16 mouse cellular contexts compared by ENCODE assay signal in the genomic region with DNA sequence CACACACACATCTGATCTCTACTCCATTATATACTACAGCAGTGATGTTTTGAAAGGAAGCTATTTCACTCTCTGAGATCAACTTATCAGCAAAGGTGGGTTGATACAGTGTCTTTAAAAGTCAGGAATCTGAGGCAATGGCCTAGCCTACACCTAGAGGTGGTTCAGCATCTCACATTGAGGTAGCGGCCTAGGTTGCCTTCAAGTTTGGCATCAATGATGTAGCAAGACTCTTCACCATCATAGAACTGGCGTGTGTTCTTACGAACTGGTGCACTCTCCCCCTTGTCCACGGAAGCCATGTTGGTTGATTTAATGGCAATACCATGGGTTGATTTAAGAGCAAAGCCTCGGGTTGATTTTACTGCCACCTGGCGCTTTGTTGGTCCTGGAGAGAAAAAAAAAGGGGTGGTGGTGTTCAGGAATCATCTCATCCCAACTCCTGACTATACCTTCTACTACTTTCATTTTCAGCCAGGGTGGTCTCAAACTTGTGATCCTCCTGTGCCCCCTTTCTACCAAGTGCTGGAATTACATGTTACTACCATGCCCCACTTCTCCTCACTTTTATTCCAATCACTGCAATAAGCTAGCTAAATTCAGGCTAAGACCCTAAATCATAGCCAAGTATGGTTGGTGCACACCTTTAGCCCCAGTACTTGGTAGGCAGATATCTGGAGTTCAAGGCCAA. TPM values are rescaled to one million over a fixed set of nuclear protein-coding genes. Genes with fewer than 3 reads are reported as not detected.
A peak's percentile ranks its signal among the peaks of the same experiment; 100 is the strongest.
DNase-seq lines count a peak whose midpoint lies in the region; ATAC-seq and TF ChIP-seq lines count a peak whose summit lies in the region.
"Had no signal": no experiment of that assay in that cellular context is flagged by ENCODE, and none has a peak within 500 bp of the region (broad histone marks: within the 10 kb centered on the region; RNA-seq: fewer than 3 reads in every experiment).

No protein-coding gene starts in this region.

- no peak for DNase-seq in forebrain, postnatal 0 days
- no peak for DNase-seq in left cerebral cortex, adult 2 months (ENCODE audit: extremely low spot score in 1 of 2, low spot score in 2 of 2)
- no peak for DNase-seq in left cerebral cortex, postnatal 36 days (ENCODE audit: low spot score in 2 of 2)
- DNase-seq in ES-E14 (ENCODE audit: low read depth, low spot score): no peak
- no peak for DNase-seq in liver, postnatal 0 days
- no peak for DNase-seq in T-cell, adult 2 months (ENCODE audit: low spot score)
- DNase-seq: cerebellum, adult 18-20 months; kidney, adult 9 months; right cerebral cortex, postnatal 25 days had no signal

- H3K27me3 ChIP-seq in forebrain, postnatal 0 days (ENCODE audit: insufficient read depth, low read length): no peaks in the 10 kb centered on the region
- no peaks in the 10 kb centered on the region for H3K27me3 ChIP-seq in forebrain, embryonic 15.5 days
- H3K27me3 ChIP-seq in liver, postnatal 0 days (ENCODE audit: insufficient read depth, low read length): no peaks in the 10 kb centered on the region
- H3K27me3 ChIP-seq in neural tube, embryonic 15.5 days (replicated peaks): no peaks in the 10 kb centered on the region
- H3K27me3 ChIP-seq: forebrain, embryonic 13.5 days; hindbrain, embryonic 15.5 days; lung, embryonic 15.5 days had no signal

- no peaks in the 10 kb centered on the region for H3K4me1 ChIP-seq in forebrain, postnatal 0 days (ENCODE audit: insufficient read depth)
- H3K4me1 ChIP-seq in forebrain, embryonic 15.5 days: no peaks in the 10 kb centered on the region
- H3K4me1 ChIP-seq in ES-E14 (ENCODE audit: control insufficient read depth in 2 of 2, insufficient read depth in 2 of 2, low read length in 2 of 2, poor library complexity in 1 of 2): 0 out of 4 replicates have a peak, but pooled peaks cover 0 to 4% of the 10 kb centered on the region in 2 experiments
- H3K4me1 ChIP-seq in liver, postnatal 0 days (ENCODE audit: insufficient read depth): peaks cover 16% of the 10 kb centered on the region
- 0 out of 2 replicates have a peak, but pooled peaks cover 3% of the 10 kb centered on the region for H3K4me1 ChIP-seq in neural tube, embryonic 15.5 days
- H3K4me1 ChIP-seq: forebrain, embryonic 13.5 days; lung, embryonic 15.5 days had no signal

- intact Hi-C loops in left cerebral cortex, adult 2 months (cut with DNase I): no loop called here
- intact Hi-C loops in left cerebral cortex, postnatal 36 days (cut with DNase I): no loop called here

- no peaks in the 10 kb centered on the region for H3K9me3 ChIP-seq in forebrain, postnatal 0 days (ENCODE audit: low read length)
- H3K9me3 ChIP-seq in forebrain, embryonic 15.5 days: no peaks in the 10 kb centered on the region
- no peaks in the 10 kb centered on the region for H3K9me3 ChIP-seq in ES-E14 (ENCODE audit: control insufficient read depth, insufficient read depth, low read depth, low read length)
- no peaks in the 10 kb centered on the region for H3K9me3 ChIP-seq in liver, postnatal 0 days (ENCODE audit: low read length)
- no peaks in the 10 kb centered on the region for H3K9me3 ChIP-seq in neural tube, embryonic 15.5 days (replicated peaks)
- H3K9me3 ChIP-seq: forebrain, embryonic 13.5 days; hindbrain, embryonic 15.5 days; lung, embryonic 15.5 days had no signal

- H3K27ac ChIP-seq in forebrain, postnatal 0 days (ENCODE audit: low read depth, low read length): no peak overlapping the region
- no peak overlapping the region for H3K27ac ChIP-seq in forebrain, embryonic 15.5 days (replicated peaks)
- H3K27ac ChIP-seq in left cerebral cortex, adult 2 months: no peak overlapping the region
- no peak overlapping the region for H3K27ac ChIP-seq in ES-E14 (ENCODE audit: insufficient read depth, low read depth, low read length, poor library complexity, severe bottlenecking)
- no peak overlapping the region for H3K27ac ChIP-seq in liver, postnatal 0 days (ENCODE audit: low read depth)
- no peak overlapping the region for H3K27ac ChIP-seq in neural tube, embryonic 15.5 days (replicated peaks)
- H3K27ac ChIP-seq: forebrain, embryonic 13.5 days; hindbrain, embryonic 15.5 days; lung, embryonic 15.5 days had no signal

- H3K36me3 ChIP-seq in forebrain, postnatal 0 days (ENCODE audit: insufficient read depth): peaks cover 98% of the 10 kb centered on the region
- peaks cover 90% of the 10 kb centered on the region for H3K36me3 ChIP-seq in forebrain, embryonic 15.5 days
- peaks cover 64% of the 10 kb centered on the region for H3K36me3 ChIP-seq in ES-E14 (ENCODE audit: control insufficient read depth, insufficient read depth, low read length, poor library complexity, severe bottlenecking)
- H3K36me3 ChIP-seq in liver, postnatal 0 days (replicated peaks; ENCODE audit: insufficient read depth, low read length): peaks cover 90% of the 10 kb centered on the region
- H3K36me3 ChIP-seq in neural tube, embryonic 15.5 days: peaks cover 91% of the 10 kb centered on the region

- 94% methylated on average over 6 of the region's 6 CpGs for WGBS in forebrain, postnatal 0 days
- 94% methylated on average over 6 of the region's 6 CpGs for WGBS in forebrain, embryonic 15.5 days
- WGBS in liver, postnatal 0 days (ENCODE audit: insufficient replicate concordance): 85% methylated on average over 6 of the region's 6 CpGs
- 92% methylated on average over 6 of the region's 6 CpGs for WGBS in neural tube, embryonic 15.5 days

- no peak overlapping the region for H3K4me2 ChIP-seq in forebrain, postnatal 0 days (ENCODE audit: low read depth)
- H3K4me2 ChIP-seq in forebrain, embryonic 15.5 days (replicated peaks): no peak overlapping the region
- H3K4me2 ChIP-seq in liver, postnatal 0 days (ENCODE audit: low read depth, low read length): no peak overlapping the region
- H3K4me2 ChIP-seq in neural tube, embryonic 15.5 days: no peak overlapping the region
- H3K4me2 ChIP-seq: forebrain, embryonic 13.5 days; hindbrain, embryonic 15.5 days; lung, embryonic 15.5 days; midbrain, embryonic 11.5 days had no signal

- no peak overlapping the region for H3K9ac ChIP-seq in forebrain, postnatal 0 days
- H3K9ac ChIP-seq in forebrain, embryonic 15.5 days (replicated peaks): no peak overlapping the region
- H3K9ac ChIP-seq in ES-E14 (ENCODE audit: insufficient read depth, low read depth, low read length, poor library complexity, severe bottlenecking): no peak overlapping the region
- no peak overlapping the region for H3K9ac ChIP-seq in liver, postnatal 0 days (replicated peaks)
- no peak overlapping the region for H3K9ac ChIP-seq in neural tube, embryonic 15.5 days (replicated peaks)
- H3K9ac ChIP-seq: forebrain, embryonic 13.5 days; hindbrain, embryonic 15.5 days; lung, embryonic 15.5 days had no signal

- TF ChIP-seq CTCF in forebrain, postnatal 0 days (IDR thresholded peaks at IDR 0.05; ENCODE audit: low read depth): peak; percentile 34
- peak; percentile 32 for TF ChIP-seq CTCF in left cerebral cortex, adult 2 months (IDR thresholded peaks at IDR 0.05)
- peak; percentile 55 for TF ChIP-seq CTCF in liver, postnatal 0 days (IDR thresholded peaks at IDR 0.05; ENCODE audit: low read depth)

- in situ Hi-C loops in ES-E14 (cut with MboI; ENCODE audit: low sequenced_read_pairs in 2 of 2, unreplicated experiment in 2 of 2): loop anchor here (25.0 kb wide), 1 partner anchor 513 kb away; no protein-coding TSS in a partner anchor

- no peak for TF ChIP-seq EP300 in liver, postnatal 0 days (IDR thresholded peaks at IDR 0.05; ENCODE audit: low read depth)

- no peak for ATAC-seq in forebrain, postnatal 0 days
- ATAC-seq in forebrain, embryonic 15.5 days (replicated peaks): no peak
- ATAC-seq in liver, postnatal 0 days: 0 out of 2 replicates have a peak, but pooled peaks have one; percentile 20
- ATAC-seq in neural tube, embryonic 15.5 days (ENCODE audit: low FRiP score): no peak
- ATAC-seq: activated CD4-positive, CD25-positive, alpha-beta regulatory T cell, adult 4 months; forebrain, embryonic 13.5 days had no signal

- no peak overlapping the region for H3K4me3 ChIP-seq in forebrain, postnatal 0 days (ENCODE audit: low read depth, low read length)
- H3K4me3 ChIP-seq in forebrain, embryonic 15.5 days: no peak overlapping the region
- no peak overlapping the region for H3K4me3 ChIP-seq in left cerebral cortex, adult 2 months
- no peak overlapping the region for H3K4me3 ChIP-seq in ES-E14 (ENCODE audit: insufficient read depth in 1 of 2, low read depth in 1 of 2, low read length in 2 of 2, poor library complexity in 1 of 2, severe bottlenecking in 1 of 2)
- H3K4me3 ChIP-seq in liver, postnatal 0 days (ENCODE audit: low read depth, low read length): no peak overlapping the region
- no peak overlapping the region for H3K4me3 ChIP-seq in neural tube, embryonic 15.5 days (replicated peaks)
- H3K4me3 ChIP-seq: forebrain, embryonic 13.5 days; hindbrain, embryonic 15.5 days; lung, embryonic 15.5 days had no signal

RNA-seq across cellular contexts. Expression of gene Cers2, which starts 10.0 kb away (rescaled TPM):
- total RNA-seq in forebrain, postnatal 0 days (2014; rRNA removed): 59.4 and 72.6 TPM in 2 replicates
- polyA plus RNA-seq in forebrain, postnatal 0 days (2015; fragmentation: Nextera tagmentation; extraction: Ambion mirVana): 68.6 and 77.9 TPM in 2 replicates
- 96.7 and 101 TPM in 2 replicates for polyA plus RNA-seq in forebrain, embryonic 15.5 days (2015; fragmentation: Nextera tagmentation; extraction: Ambion mirVana)
- total RNA-seq in left cerebral cortex, adult 2 months (2021): 10 to 100 TPM; 37.4 to 42.2 TPM
- total RNA-seq in left cerebral cortex, postnatal 36 days (2021): 10 to 100 TPM; 49.2 to 53.5 TPM
- 87.6 and 101 TPM in 2 replicates for total RNA-seq in ES-E14 (2012; rRNA removed)
- 124 and 125 TPM in 2 replicates for polyA plus RNA-seq in liver, postnatal 0 days (2015; fragmentation: Nextera tagmentation; extraction: Ambion mirVana)
- polyA plus RNA-seq in neural tube, embryonic 15.5 days (2015; fragmentation: Nextera tagmentation; extraction: Ambion mirVana): 93.4 and 102 TPM in 2 replicates

RNA-seq across cellular contexts. Expression of gene Anxa9, which starts 17.6 kb away (rescaled TPM):
- 0.14 and 0.54 TPM in 2 replicates for total RNA-seq in forebrain, postnatal 0 days (2014; rRNA removed)
- polyA plus RNA-seq in forebrain, postnatal 0 days (2015; fragmentation: Nextera tagmentation; extraction: Ambion mirVana): 0.24 and 0.40 TPM in 2 replicates
- 0.47 and 0.61 TPM in 2 replicates for polyA plus RNA-seq in forebrain, embryonic 15.5 days (2015; fragmentation: Nextera tagmentation; extraction: Ambion mirVana)
- under 1 TPM; 0.61 to 1.00 TPM for total RNA-seq in left cerebral cortex, adult 2 months (2021)
- total RNA-seq in left cerebral cortex, postnatal 36 days (2021): 1 to 10 TPM; 1.1 TPM
- total RNA-seq in ES-E14 (2012; rRNA removed): 0.58 and 1.1 TPM in 2 replicates
- 1.2 TPM in 2 replicates for polyA plus RNA-seq in liver, postnatal 0 days (2015; fragmentation: Nextera tagmentation; extraction: Ambion mirVana)
- polyA plus RNA-seq in neural tube, embryonic 15.5 days (2015; fragmentation: Nextera tagmentation; extraction: Ambion mirVana): 0.40 and 0.41 TPM in 2 replicates

RNA-seq across cellular contexts. Expression of gene Setdb1, which starts 32.4 kb away (rescaled TPM):
- 49.9 and 56.1 TPM in 2 replicates for total RNA-seq in forebrain, postnatal 0 days (2014; rRNA removed)
- polyA plus RNA-seq in forebrain, postnatal 0 days (2015; fragmentation: Nextera tagmentation; extraction: Ambion mirVana): 24.1 and 28.3 TPM in 2 replicates
- polyA plus RNA-seq in forebrain, embryonic 15.5 days (2015; fragmentation: Nextera tagmentation; extraction: Ambion mirVana): 45.2 and 48.8 TPM in 2 replicates
- 10 to 100 TPM; 35.7 to 37.2 TPM for total RNA-seq in left cerebral cortex, adult 2 months (2021)
- total RNA-seq in left cerebral cortex, postnatal 36 days (2021): 10 to 100 TPM; 29.4 to 40.0 TPM
- total RNA-seq in ES-E14 (2012; rRNA removed): 54.7 and 59.1 TPM in 2 replicates
- 6.3 and 6.6 TPM in 2 replicates for polyA plus RNA-seq in liver, postnatal 0 days (2015; fragmentation: Nextera tagmentation; extraction: Ambion mirVana)
- polyA plus RNA-seq in neural tube, embryonic 15.5 days (2015; fragmentation: Nextera tagmentation; extraction: Ambion mirVana): 37.6 and 38.3 TPM in 2 replicates

RNA-seq across cellular contexts. Expression of gene Prune1, which starts 42.7 kb away (rescaled TPM):
- 47.2 and 59.0 TPM in 2 replicates for total RNA-seq in forebrain, postnatal 0 days (2014; rRNA removed)
- 51.4 and 60.4 TPM in 2 replicates for polyA plus RNA-seq in forebrain, postnatal 0 days (2015; fragmentation: Nextera tagmentation; extraction: Ambion mirVana)
- 42.0 and 44.4 TPM in 2 replicates for polyA plus RNA-seq in forebrain, embryonic 15.5 days (2015; fragmentation: Nextera tagmentation; extraction: Ambion mirVana)
- 10 to 100 TPM; 22.1 to 23.5 TPM for total RNA-seq in left cerebral cortex, adult 2 months (2021)
- total RNA-seq in left cerebral cortex, postnatal 36 days (2021): 10 to 100 TPM; 24.9 to 27.0 TPM
- 26.4 and 29.5 TPM in 2 replicates for total RNA-seq in ES-E14 (2012; rRNA removed)
- polyA plus RNA-seq in liver, postnatal 0 days (2015; fragmentation: Nextera tagmentation; extraction: Ambion mirVana): 10.6 and 10.7 TPM in 2 replicates
- polyA plus RNA-seq in neural tube, embryonic 15.5 days (2015; fragmentation: Nextera tagmentation; extraction: Ambion mirVana): 57.3 and 61.7 TPM in 2 replicates

RNA-seq across cellular contexts. Expression of gene Mindy1, which starts 43.5 kb away (rescaled TPM):
- total RNA-seq in forebrain, postnatal 0 days (2014; rRNA removed): 29.5 and 35.4 TPM in 2 replicates
- polyA plus RNA-seq in forebrain, postnatal 0 days (2015; fragmentation: Nextera tagmentation; extraction: Ambion mirVana): 33.6 and 38.9 TPM in 2 replicates
- polyA plus RNA-seq in forebrain, embryonic 15.5 days (2015; fragmentation: Nextera tagmentation; extraction: Ambion mirVana): 46.1 and 46.2 TPM in 2 replicates
- total RNA-seq in left cerebral cortex, adult 2 months (2021): 10 to 100 TPM; 19.9 to 21.5 TPM
- 10 to 100 TPM; 21.6 to 22.9 TPM for total RNA-seq in left cerebral cortex, postnatal 36 days (2021)
- 48.8 and 54.5 TPM in 2 replicates for total RNA-seq in ES-E14 (2012; rRNA removed)
- polyA plus RNA-seq in liver, postnatal 0 days (2015; fragmentation: Nextera tagmentation; extraction: Ambion mirVana): 41.4 and 42.8 TPM in 2 replicates
- polyA plus RNA-seq in neural tube, embryonic 15.5 days (2015; fragmentation: Nextera tagmentation; extraction: Ambion mirVana): 37.3 and 37.4 TPM in 2 replicates
